Mouse (Mus musculus): ENCODE measurements around the gene Hspg2.

DNA sequence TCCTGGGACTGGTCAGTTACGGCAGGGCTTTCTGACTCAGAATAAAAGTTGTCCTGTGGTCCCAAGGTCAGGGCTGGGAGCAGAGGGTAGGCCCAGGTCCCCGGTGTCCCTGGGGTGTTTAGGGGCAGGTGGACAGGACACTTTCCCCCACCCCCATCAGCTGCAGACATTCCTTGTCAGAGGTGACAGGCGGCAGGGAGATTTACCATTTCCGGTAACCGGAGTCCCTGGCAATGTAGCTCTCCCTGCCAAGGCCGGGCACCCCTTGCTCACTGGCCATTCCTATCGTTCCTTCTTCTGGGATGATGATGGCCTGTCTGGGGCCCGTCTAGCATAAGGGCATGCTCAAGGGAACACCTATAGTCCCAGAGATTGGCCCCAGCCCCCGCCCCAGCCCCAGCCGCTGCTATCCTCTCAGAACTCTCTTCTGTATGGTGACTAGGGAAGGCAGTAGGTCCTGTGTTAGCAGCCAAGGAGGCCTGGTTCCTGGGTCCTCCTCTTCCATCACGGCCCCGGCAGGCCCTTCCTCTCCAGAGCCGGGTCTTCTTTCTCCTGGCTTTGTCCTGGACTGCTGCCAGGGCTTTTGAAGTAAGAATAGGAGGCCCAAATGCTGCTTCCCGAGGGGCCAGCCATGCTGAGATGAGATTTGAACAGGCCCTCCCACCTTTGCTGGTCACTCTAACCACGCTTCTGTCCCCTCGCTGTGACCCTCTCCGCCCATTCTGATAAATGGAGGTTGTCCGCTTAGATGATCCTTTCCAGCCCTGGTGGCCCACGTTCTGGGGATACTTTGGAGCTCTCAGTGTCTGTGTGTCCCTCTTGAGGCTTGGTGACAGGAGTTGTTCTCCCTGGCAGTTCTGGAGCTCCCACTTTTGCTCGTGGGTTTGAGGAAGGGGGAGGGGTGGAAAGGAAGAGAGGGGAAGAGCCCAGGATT, 17.8 kb downstream of the Hspg2 start:
- TF ChIP-seq TAL1 (IDR thresholded peaks at IDR 0.05; ENCODE audit: low read length) (no peak), GATA1 (IDR thresholded peaks at IDR 0.05; ENCODE audit: low read length) (no peak)
